9 mouse cellular contexts compared by ENCODE assay signal in genomic region chr9:121555395-121556000, GRCm38 (mm10).
DNase-seq lines count a peak whose midpoint lies in the region; ATAC-seq and TF ChIP-seq lines count a peak whose summit lies in the region.
"Had no signal": no experiment of that assay in that cellular context is flagged by ENCODE, and none has a peak within 500 bp of the region (broad histone marks: within the 10 kb centered on the region; RNA-seq: fewer than 3 reads in every experiment).

No protein-coding gene starts in this region.

- H3K9me3 ChIP-seq in heart, postnatal 0 days (replicated peaks; ENCODE audit: control insufficient read depth, low read length), result no peaks in the 10 kb centered on the region
- no peaks in the 10 kb centered on the region for H3K9me3 ChIP-seq in midbrain, embryonic 16.5 days (replicated peaks; ENCODE audit: control insufficient read depth, low read length, poor library complexity, severe bottlenecking)
- no peaks in the 10 kb centered on the region for H3K9me3 ChIP-seq in liver, postnatal 0 days (ENCODE audit: low read length)
- H3K9me3 ChIP-seq: liver, embryonic 13.5 days had no signal

- H3K9ac ChIP-seq in heart, postnatal 0 days (replicated peaks; ENCODE audit: low read depth, low read length), result no peak overlapping the region
- H3K9ac ChIP-seq in midbrain, embryonic 16.5 days (ENCODE audit: low read depth, low read length), result no peak overlapping the region
- no peak overlapping the region for H3K9ac ChIP-seq in liver, postnatal 0 days (replicated peaks)
- H3K9ac ChIP-seq: liver, embryonic 13.5 days had no signal

- H3K4me3 ChIP-seq in heart, postnatal 0 days (ENCODE audit: low read depth, low read length), result no peak overlapping the region
- no peak overlapping the region for H3K4me3 ChIP-seq in midbrain, embryonic 16.5 days (ENCODE audit: low read depth, low read length)
- H3K4me3 ChIP-seq in liver, postnatal 0 days (ENCODE audit: low read depth, low read length), result no peak overlapping the region
- H3K4me3 ChIP-seq: liver, embryonic 13.5 days had no signal

- no peak for TF ChIP-seq CTCF in heart, postnatal 0 days (IDR thresholded peaks at IDR 0.05; ENCODE audit: low read depth)
- TF ChIP-seq CTCF in liver, postnatal 0 days (IDR thresholded peaks at IDR 0.05; ENCODE audit: low read depth), result no peak

- peak; percentile 6 for DNase-seq in adrenal gland, adult 2 months
- no peak for DNase-seq in adrenal gland, adult 18-20 months (ENCODE audit: low spot score in 2 of 2)
- peak; percentile 57 for DNase-seq in embryo, embryonic 11 days
- peak; percentile 73 for DNase-seq in heart, postnatal 0 days (ENCODE audit: low spot score)
- peak; percentile 79 for DNase-seq in layer of hippocampus, adult 9-11 months
- no peak for DNase-seq in liver, postnatal 0 days
- DNase-seq: liver, embryonic 13.5 days had no signal

- peak overlapping the region; percentile 11; the same call in 1 of the 2 replicates for H3K27ac ChIP-seq in heart, postnatal 0 days (ENCODE audit: low read depth)
- H3K27ac ChIP-seq in midbrain, embryonic 16.5 days (ENCODE audit: low read length), result peak overlapping the region; percentile 32; the same call in 1 of the 2 replicates
- H3K27ac ChIP-seq in liver, postnatal 0 days (ENCODE audit: low read depth), result no peak overlapping the region
- H3K27ac ChIP-seq: liver, embryonic 13.5 days had no signal

- H3K27me3 ChIP-seq in heart, postnatal 0 days (ENCODE audit: control insufficient read depth, insufficient read depth, low read length), result no peaks in the 10 kb centered on the region
- no peaks in the 10 kb centered on the region for H3K27me3 ChIP-seq in midbrain, embryonic 16.5 days (ENCODE audit: control insufficient read depth, insufficient read depth, low read depth, low read length)
- no peaks in the 10 kb centered on the region for H3K27me3 ChIP-seq in liver, postnatal 0 days (ENCODE audit: insufficient read depth, low read length)
- H3K27me3 ChIP-seq: liver, embryonic 13.5 days had no signal

- no peak for TF ChIP-seq EP300 in heart, postnatal 0 days (IDR thresholded peaks at IDR 0.05; ENCODE audit: low read depth)
- no peak for TF ChIP-seq EP300 in liver, postnatal 0 days (IDR thresholded peaks at IDR 0.05; ENCODE audit: low read depth)

- WGBS in heart, postnatal 0 days, result 41% methylated on average over 9 of the region's 9 CpGs
- 42% methylated on average over 9 of the region's 9 CpGs for WGBS in midbrain, embryonic 16.5 days
- 65% methylated on average over 9 of the region's 9 CpGs for WGBS in liver, postnatal 0 days (ENCODE audit: insufficient replicate concordance)

- H3K4me2 ChIP-seq in heart, postnatal 0 days (ENCODE audit: low read depth, low read length), result no peak overlapping the region
- no peak overlapping the region; the same call in 1 of the 2 replicates for H3K4me2 ChIP-seq in midbrain, embryonic 16.5 days (ENCODE audit: low read length)
- H3K4me2 ChIP-seq in liver, postnatal 0 days (ENCODE audit: low read depth, low read length), result no peak overlapping the region
- H3K4me2 ChIP-seq: liver, embryonic 13.5 days had no signal

- no peaks in the 10 kb centered on the region for H3K36me3 ChIP-seq in heart, postnatal 0 days (replicated peaks; ENCODE audit: control insufficient read depth, insufficient read depth, low read length)
- H3K36me3 ChIP-seq in midbrain, embryonic 16.5 days (ENCODE audit: control insufficient read depth, insufficient read depth, low read length), result no peaks in the 10 kb centered on the region
- H3K36me3 ChIP-seq in liver, postnatal 0 days (replicated peaks; ENCODE audit: insufficient read depth, low read length), result no peaks in the 10 kb centered on the region
- H3K36me3 ChIP-seq: liver, embryonic 13.5 days had no signal

- H3K4me1 ChIP-seq in heart, postnatal 0 days (ENCODE audit: control insufficient read depth, insufficient read depth), result peaks cover 17% of the 10 kb centered on the region
- H3K4me1 ChIP-seq in midbrain, embryonic 16.5 days (ENCODE audit: control insufficient read depth, insufficient read depth, low read length), result peaks cover 13% of the 10 kb centered on the region
- no peaks in the 10 kb centered on the region for H3K4me1 ChIP-seq in liver, postnatal 0 days (ENCODE audit: insufficient read depth)
- H3K4me1 ChIP-seq: liver, embryonic 13.5 days had no signal

- ATAC-seq in heart, postnatal 0 days (ENCODE audit: insufficient read depth, low read depth), result 0 out of 2 replicates have a peak, but pooled peaks have one; percentile 18
- 0 out of 2 replicates have a peak, but pooled peaks have one; percentile 66 for ATAC-seq in midbrain, embryonic 16.5 days
- ATAC-seq in granulocyte monocyte progenitor cell, adult 5-6 weeks (replicated peaks; ENCODE audit: poor library complexity, severe bottlenecking), result no peak
- no peak for ATAC-seq in liver, postnatal 0 days

Comparison
In these comparisons a context has a peak if more than half of its experiments do, and no peak if none do; other contexts are left out.
1. DNase-seq: peak in adrenal gland, adult 2 months (single experiment), embryo, embryonic 11 days (single experiment), heart, postnatal 0 days (single experiment) and layer of hippocampus, adult 9-11 months (single experiment); none in adrenal gland, adult 18-20 months (0 of 2) and liver, postnatal 0 days (single experiment).
2. ATAC-seq: peak in heart, postnatal 0 days (single experiment) and midbrain, embryonic 16.5 days (single experiment); none in granulocyte monocyte progenitor cell, adult 5-6 weeks (single experiment) and liver, postnatal 0 days (single experiment).